Mouse (Mus musculus) intestine, embryonic 15.5 days (tissue): ENCODE measurements at regions not wholly inside any gene's neighbourhood (a gene's known extent, or its start where the extent isn't known, plus 50 kb on each side); places are given as distances from the start of the nearest gene placed in this dataset.
A peak's percentile ranks its signal among the peaks of the same experiment; 100 is the strongest.

Experiments used
- ATAC-seq: fragments of 200-750 bp; cut with Nextera tagmentation; 2 replicates; pipeline ENCODE4 v1.8.0; 2017; ENCODE audit warnings: moderate TSS enrichment, moderate library complexity
- H3K27ac ChIP-seq: fragments of 300-500 bp; sonication (generic); 2 replicates; pipeline ENCODE4 v1.5.1; 2015; ENCODE audit warnings: mild to moderate bottlenecking, inconsistent platforms
- H3K27me3 ChIP-seq: fragments of 300-500 bp; sonication (generic); replicated peaks from 2 replicates; pipeline ENCODE4 v1.6.1; 2015; ENCODE audit warnings: inconsistent platforms
- H3K36me3 ChIP-seq: fragments of 300-500 bp; sonication (generic); 2 replicates; pipeline ENCODE4 v1.6.1; 2015; ENCODE audit warnings: inconsistent platforms
- H3K4me1 ChIP-seq: fragments of 300-500 bp; sonication (generic); replicated peaks from 2 replicates; pipeline ENCODE4 v1.6.1; 2015; ENCODE audit warnings: inconsistent platforms
- H3K4me2 ChIP-seq: fragments of 300-500 bp; sonication (generic); replicated peaks from 2 replicates; pipeline ENCODE4 v1.6.1; 2015; ENCODE audit warnings: mild to moderate bottlenecking, inconsistent platforms
- H3K4me3 ChIP-seq: fragments of 300-500 bp; sonication (generic); replicated peaks from 2 replicates; pipeline ENCODE4 v1.5.1; 2015; ENCODE audit warnings: inconsistent platforms
- H3K9ac ChIP-seq: fragments of 300-500 bp; sonication (generic); 2 replicates; pipeline ENCODE4 v1.6.1; 2015; ENCODE audit warnings: inconsistent platforms
- H3K9me3 ChIP-seq: fragments of 300-500 bp; sonication (generic); 2 replicates; pipeline ENCODE4 v1.6.1; 2016; ENCODE audit warnings: inconsistent platforms
- WGBS: fragments of 180-500 bp; shearing (Covaris S2); methylation state at CpG from one replicate; pipeline ENCODE4 v1.1.7; 2015; 5-methylcytosine and 5-hydroxymethylcytosine counted together
- microRNA counts: library from miRNA; unstranded; fragments of <30 nt; microRNA quantifications from one replicate; lab custom pipeline; 2016

GRCm38 (mm10) chr3:118510837-118511236, 51.1 kb upstream of the Dpyd start:
- 89% methylated on average over 4 of the region's 4 CpGs for WGBS

GRCm38 (mm10) chr3:118511969-118512368, 50.0 kb upstream of the Dpyd start:
- WGBS, result 50% methylated on average over 7 of the region's 7 CpGs
- ATAC-seq, result no peak
- no peaks in the 10 kb centered on the region for H3K27me3 ChIP-seq
- no peaks in the 10 kb centered on the region for H3K4me1 ChIP-seq
- no peak overlapping the region for H3K4me2 ChIP-seq
- H3K27ac ChIP-seq, result no peak overlapping the region
- H3K9me3 ChIP-seq, result no peaks in the 10 kb centered on the region
- H3K4me3 ChIP-seq, result no peak overlapping the region
- H3K36me3 ChIP-seq, result no peaks in the 10 kb centered on the region
- no peak overlapping the region for H3K9ac ChIP-seq

More at GRCm38 (mm10) chr3:118510837-118511236, 51.1 kb upstream of the Dpyd start:
- no peak for ATAC-seq
- Histone ChIP-seq H3K4me1 (no peaks in the 10 kb centered on the region), H3K36me3 (no peaks in the 10 kb centered on the region), H3K9me3 (no peaks in the 10 kb centered on the region), H3K4me2 (no peak overlapping the region), H3K4me3 (no peak overlapping the region), H3K27me3 (no peaks in the 10 kb centered on the region), H3K27ac (no peak overlapping the region), H3K9ac (no peak overlapping the region)

MicroRNA genes in the stretch of these regions (microRNA counts, 519-probe panel; counts per million panel counts)
- 3,213 counts per million, percentile 81 among the panel's probes with 10 or more counts for microRNA mmu-miR-137 (lab: Ali Mortazavi, UCI)
